Mouse (Mus musculus) intestine, embryonic 16.5 days (tissue): ENCODE measurements around the gene Ina. TPM values are rescaled to one million over a fixed set of nuclear protein-coding genes. Genes with fewer than 3 reads are reported as not detected.
A peak's percentile ranks its signal among the peaks of the same experiment; 100 is the strongest.

ENCODE experiments used
- ATAC-seq: fragments of 200-750 bp; cut with Nextera tagmentation; 2 replicates; pipeline ENCODE4 v1.8.0; 2017; ENCODE audit warnings: moderate TSS enrichment, moderate library complexity
- H3K27ac ChIP-seq: fragments of 300-500 bp; sonication (generic); 2 replicates; pipeline ENCODE4 v1.5.1; 2014; ENCODE audit warnings: mild to moderate bottlenecking, low read length
- H3K27me3 ChIP-seq: fragments of 300-500 bp; sonication (generic); replicated peaks from 2 replicates; pipeline ENCODE4 v1.6.1; 2014; ENCODE audit warnings: low read length, control low read depth, mixed read lengths; ENCODE audit not compliant: control insufficient read depth, insufficient read depth
- H3K36me3 ChIP-seq: fragments of 300-500 bp; sonication (generic); 2 replicates; pipeline ENCODE4 v1.6.1; 2014; ENCODE audit warnings: low read length, control low read depth; ENCODE audit not compliant: control insufficient read depth, insufficient read depth
- H3K4me1 ChIP-seq: fragments of 300-500 bp; sonication (generic); 2 replicates; pipeline ENCODE4 v1.6.1; 2014; ENCODE audit warnings: low read length, control low read depth, mixed read lengths; ENCODE audit not compliant: control insufficient read depth, insufficient read depth
- H3K4me2 ChIP-seq: fragments of 300-500 bp; sonication (generic); 2 replicates; pipeline ENCODE4 v1.6.1; 2014; ENCODE audit warnings: low read depth, low read length, control low read depth
- H3K4me3 ChIP-seq: fragments of 300-500 bp; sonication (generic); 2 replicates; pipeline ENCODE4 v1.5.1; 2014; ENCODE audit warnings: mild to moderate bottlenecking, low read length
- H3K9ac ChIP-seq: fragments of 300-500 bp; sonication (generic); 2 replicates; pipeline ENCODE4 v1.6.1; 2014; ENCODE audit warnings: low read depth, low read length
- H3K9me3 ChIP-seq: fragments of 300-500 bp; sonication (generic); 2 replicates; pipeline ENCODE4 v1.6.1; 2016; ENCODE audit warnings: low read length, control low read depth; ENCODE audit not compliant: control insufficient read depth
- WGBS: fragments of 180-500 bp; shearing (Covaris S2); extraction: QIAGEN DNeasy Blood & Tissue Kit; methylation state at CpG from one replicate; pipeline ENCODE4 v1.1.7; 2014; 5-methylcytosine and 5-hydroxymethylcytosine counted together
- polyA plus RNA-seq: library from polyadenylated mRNA; unstranded; fragments of >200 nt; fragmentation: Nextera tagmentation; extraction: Ambion mirVana; gene quantifications from 2 replicates; pipeline ENCODE4 v1.2.1, GENCODE M21; 2015

Ina gene
- polyA plus RNA-seq, 1 experiment from 2014 or later: 5.6 TPM

DNA sequence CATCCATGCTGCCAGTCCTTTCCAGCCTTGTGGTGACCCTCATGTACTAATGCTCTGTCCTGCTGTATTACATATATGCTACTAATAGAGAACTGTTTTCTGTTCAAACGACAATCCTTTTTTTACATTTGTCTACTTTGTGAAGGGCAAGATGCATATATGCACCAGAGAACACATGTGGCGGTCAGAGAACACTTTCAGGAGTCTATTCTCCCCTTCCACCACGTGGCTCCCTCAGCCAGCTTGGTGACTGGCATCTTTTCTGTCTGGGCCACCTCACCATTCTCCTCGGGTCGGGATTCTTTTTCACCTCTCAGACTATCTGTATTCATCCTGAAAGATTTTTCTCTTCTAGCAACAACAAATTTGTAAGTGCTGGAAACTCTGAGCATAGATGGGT lies 8.6 kb upstream of the Ina start:
- ATAC-seq: no peak
- WGBS: 58% methylated on average over 5 of the region's 5 CpGs

DNA sequence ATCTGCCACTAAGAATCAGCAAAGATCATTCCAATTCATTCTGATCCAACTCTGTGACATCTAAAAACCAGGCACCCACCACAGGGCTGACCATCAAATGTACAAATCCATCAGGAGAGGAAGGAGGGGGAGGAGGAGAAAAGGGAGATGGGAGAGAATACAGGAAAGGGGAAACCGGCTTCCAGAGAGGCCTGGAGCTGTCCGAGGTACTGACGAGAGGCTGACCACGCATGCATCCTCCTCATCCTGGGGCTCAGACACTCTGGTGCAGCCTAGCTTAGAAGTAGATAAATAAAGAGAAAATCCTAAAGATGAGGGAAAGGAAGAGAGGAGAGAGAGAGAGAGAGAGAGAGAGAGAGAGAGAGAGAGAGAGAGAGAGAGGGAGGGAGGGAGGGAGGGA lies 8.2 kb upstream of the Ina start:
- no peak overlapping the region for H3K4me3 ChIP-seq
- H3K36me3 ChIP-seq: no peaks in the 10 kb centered on the region
- no peaks in the 10 kb centered on the region for H3K4me1 ChIP-seq
- no peak overlapping the region for H3K27ac ChIP-seq
- no peak overlapping the region for H3K4me2 ChIP-seq
- WGBS: 0% methylated on average over 4 of the region's 4 CpGs
- H3K9ac ChIP-seq: no peak overlapping the region
- H3K27me3 ChIP-seq: no peaks in the 10 kb centered on the region
- 0 out of 2 replicates have a peak, but pooled peaks cover 3% of the 10 kb centered on the region for H3K9me3 ChIP-seq
- ATAC-seq: no peak

More for the DNA sequence above, 8.6 kb upstream of the Ina start:
- H3K27ac ChIP-seq: no peak overlapping the region
- no peak overlapping the region for H3K4me2 ChIP-seq
- H3K36me3 ChIP-seq: no peaks in the 10 kb centered on the region
- H3K9me3 ChIP-seq: 0 out of 2 replicates have a peak, but pooled peaks cover 3% of the 10 kb centered on the region
- H3K4me1 ChIP-seq: no peaks in the 10 kb centered on the region
- no peak overlapping the region for H3K9ac ChIP-seq
- H3K27me3 ChIP-seq: no peaks in the 10 kb centered on the region
- no peak overlapping the region for H3K4me3 ChIP-seq

DNA sequence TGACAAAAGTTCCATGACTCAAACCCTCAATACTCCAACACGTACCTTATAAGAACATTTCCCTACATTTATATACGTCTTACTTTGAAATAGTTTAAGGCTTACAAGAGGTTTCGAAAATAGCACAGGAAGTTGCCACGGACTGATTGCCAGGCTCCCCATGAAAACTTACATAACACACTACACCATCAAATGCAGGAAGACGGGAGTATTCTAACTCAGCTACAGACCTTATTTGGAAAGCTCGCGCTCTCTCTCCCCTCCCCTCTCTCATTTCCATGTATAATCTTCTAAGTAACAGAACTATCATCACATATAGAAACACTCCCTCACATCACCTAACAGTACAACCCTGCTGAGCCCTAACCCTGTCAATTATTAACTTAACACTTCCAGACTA lies 5.1 kb upstream of the Ina start:
- no peak for ATAC-seq
- 0 out of 2 replicates have a peak, but pooled peaks cover 3% of the 10 kb centered on the region for H3K9me3 ChIP-seq
- H3K27me3 ChIP-seq: peaks cover 24% of the 10 kb centered on the region
- no peak overlapping the region for H3K27ac ChIP-seq
- H3K4me2 ChIP-seq: no peak overlapping the region
- peaks cover 2% of the 10 kb centered on the region for H3K4me1 ChIP-seq
- no peaks in the 10 kb centered on the region for H3K36me3 ChIP-seq
- no peak overlapping the region for H3K4me3 ChIP-seq
- whole genome bisulfite sequencing: 81% methylated on average over 7 of the region's 7 CpGs
- no peak overlapping the region for H3K9ac ChIP-seq

DNA sequence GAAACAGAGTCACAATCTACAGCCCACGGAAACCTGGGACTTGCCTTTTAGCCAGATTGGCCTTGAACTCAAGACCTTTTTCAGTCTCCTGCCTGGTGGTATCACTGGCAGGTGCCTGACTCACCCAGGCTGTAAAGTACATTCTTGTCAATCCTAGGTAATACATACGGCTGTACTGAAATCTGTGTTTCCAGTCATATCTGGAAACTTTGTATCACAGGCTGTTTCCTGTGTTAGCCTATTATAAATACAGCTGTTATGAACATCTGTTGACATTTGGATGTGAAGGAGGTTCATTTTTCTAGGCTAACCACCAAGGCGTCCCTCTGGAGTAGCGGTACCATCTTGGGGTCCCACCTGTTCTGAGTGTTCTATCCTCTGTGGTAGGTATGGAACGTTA lies 4.6 kb upstream of the Ina start:
- Histone ChIP-seq H3K4me3 (no peak overlapping the region), H3K9me3 (0 out of 2 replicates have a peak, but pooled peaks cover 3% of the 10 kb centered on the region), H3K9ac (no peak overlapping the region), H3K4me1 (peaks cover 7% of the 10 kb centered on the region), H3K27ac (no peak overlapping the region), H3K4me2 (no peak overlapping the region), H3K36me3 (no peaks in the 10 kb centered on the region), H3K27me3 (peaks cover 29% of the 10 kb centered on the region)
- no peak for ATAC-seq
- 72% methylated on average over 5 of the region's 5 CpGs for WGBS

DNA sequence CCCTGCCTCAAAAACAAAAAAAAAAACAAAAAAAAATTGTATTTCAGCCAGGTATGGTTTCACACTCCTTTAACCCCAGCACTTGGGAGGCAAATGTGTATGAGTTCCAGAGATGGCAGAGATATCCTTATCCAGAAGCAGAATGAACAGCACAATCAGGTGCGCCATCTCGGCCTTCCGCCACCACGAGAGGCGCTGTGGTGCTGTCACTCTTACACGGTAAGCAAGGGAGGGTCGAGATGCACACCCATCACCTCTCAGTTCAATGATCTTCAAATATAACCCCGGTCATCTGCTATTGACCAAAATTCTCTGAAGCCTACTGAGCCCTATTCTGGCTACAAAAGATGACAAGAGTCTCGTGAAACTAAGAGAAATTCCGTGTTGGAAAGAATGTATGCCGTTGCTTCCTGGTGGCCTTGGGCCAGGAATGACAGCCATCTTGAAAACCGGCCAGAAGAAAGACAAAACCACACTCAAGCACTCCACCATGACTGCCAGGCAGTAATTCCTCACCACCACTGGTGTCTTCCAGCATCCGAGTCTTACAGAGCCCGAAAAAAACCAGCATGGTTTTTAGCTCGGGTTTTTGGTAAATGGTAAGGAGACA lies 1.9 kb upstream of the Ina start:
- ATAC-seq: no peak
- no peak overlapping the region for H3K4me2 ChIP-seq
- no peak overlapping the region for H3K9ac ChIP-seq
- H3K4me1 ChIP-seq: peaks cover 13% of the 10 kb centered on the region
- H3K9me3 ChIP-seq: 0 out of 2 replicates have a peak, but pooled peaks cover 3% of the 10 kb centered on the region
- H3K36me3 ChIP-seq: no peaks in the 10 kb centered on the region
- no peak overlapping the region for H3K27ac ChIP-seq
- peaks cover 43% of the 10 kb centered on the region for H3K27me3 ChIP-seq
- WGBS: 90% methylated on average over 15 of the region's 15 CpGs
- no peak overlapping the region for H3K4me3 ChIP-seq

DNA sequence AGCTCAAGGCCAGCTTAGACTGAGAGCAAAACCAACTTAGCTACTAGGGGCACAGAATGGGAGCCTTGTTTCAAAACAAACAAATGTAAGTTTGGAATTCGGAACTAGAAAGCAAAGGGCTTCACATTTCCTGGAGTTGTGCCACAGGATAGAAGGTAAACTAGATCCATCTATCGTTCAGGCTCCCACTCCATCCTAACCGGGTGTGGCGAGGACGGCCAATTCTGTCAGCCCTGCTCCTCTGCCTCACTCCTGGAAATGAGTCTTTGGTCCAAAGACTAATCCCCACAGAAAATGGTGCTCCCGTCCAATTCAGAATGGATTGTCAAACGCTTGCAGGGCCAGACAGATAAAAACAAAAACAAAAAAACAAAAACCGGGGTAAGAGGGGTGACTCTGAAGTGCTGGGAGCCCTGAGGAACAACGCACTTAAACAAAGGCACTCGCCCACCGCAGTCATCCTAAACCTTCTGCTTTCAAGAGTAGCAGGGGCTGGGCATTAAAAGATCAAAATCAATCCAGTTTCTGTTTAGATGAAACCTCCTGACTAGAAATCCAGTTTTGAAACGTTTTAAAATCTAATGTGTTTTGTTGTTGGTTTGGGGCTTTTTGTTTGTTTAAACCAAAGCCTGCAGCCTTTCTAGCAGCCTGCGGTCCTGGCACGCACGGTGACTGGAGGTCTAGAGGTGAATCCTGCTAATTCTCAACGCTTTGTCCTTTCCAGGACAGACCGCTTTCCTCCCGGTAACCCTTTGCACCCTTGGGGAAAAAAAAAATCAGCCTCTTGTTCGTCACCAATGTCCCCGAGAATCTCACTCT lies 949 bp upstream of the Ina start:
- no peak overlapping the region for H3K27ac ChIP-seq
- H3K9me3 ChIP-seq: no peaks in the 10 kb centered on the region
- H3K4me3 ChIP-seq: peak overlapping the region; percentile 51; the same call in 1 of the 2 replicates
- H3K4me2 ChIP-seq: no peak overlapping the region
- peaks cover 13% of the 10 kb centered on the region for H3K4me1 ChIP-seq
- 14% methylated on average over 20 of the region's 20 CpGs for WGBS
- no peak overlapping the region for H3K9ac ChIP-seq
- no peak for ATAC-seq
- H3K27me3 ChIP-seq: peaks cover 51% of the 10 kb centered on the region
- H3K36me3 ChIP-seq: no peaks in the 10 kb centered on the region

DNA sequence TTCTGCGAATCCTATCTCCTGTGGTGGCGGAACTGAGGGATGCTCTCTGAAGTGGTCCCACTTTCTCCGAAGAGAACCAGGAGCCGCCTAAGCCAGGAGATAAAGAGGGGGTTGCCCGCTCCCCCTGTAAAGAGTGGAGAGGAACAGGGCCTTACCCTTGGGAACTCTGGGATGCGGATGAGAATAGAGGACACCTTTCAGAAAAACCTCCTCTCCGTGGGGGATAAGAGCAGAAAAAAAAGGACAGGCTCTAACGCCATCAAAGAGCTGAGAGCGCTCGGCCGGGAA lies 395 bp upstream of the Ina start:
- 1% methylated on average over 11 of the region's 11 CpGs for WGBS
- Histone ChIP-seq H3K27ac (no peak overlapping the region), H3K4me3 (peak overlapping the region; percentile 51), H3K36me3 (no peaks in the 10 kb centered on the region), H3K9me3 (no peaks in the 10 kb centered on the region), H3K4me2 (peak overlapping the region; percentile 89), H3K4me1 (peaks cover 13% of the 10 kb centered on the region), H3K27me3 (peaks cover 51% of the 10 kb centered on the region), H3K9ac (no peak overlapping the region)
- ATAC-seq: no peak

DNA sequence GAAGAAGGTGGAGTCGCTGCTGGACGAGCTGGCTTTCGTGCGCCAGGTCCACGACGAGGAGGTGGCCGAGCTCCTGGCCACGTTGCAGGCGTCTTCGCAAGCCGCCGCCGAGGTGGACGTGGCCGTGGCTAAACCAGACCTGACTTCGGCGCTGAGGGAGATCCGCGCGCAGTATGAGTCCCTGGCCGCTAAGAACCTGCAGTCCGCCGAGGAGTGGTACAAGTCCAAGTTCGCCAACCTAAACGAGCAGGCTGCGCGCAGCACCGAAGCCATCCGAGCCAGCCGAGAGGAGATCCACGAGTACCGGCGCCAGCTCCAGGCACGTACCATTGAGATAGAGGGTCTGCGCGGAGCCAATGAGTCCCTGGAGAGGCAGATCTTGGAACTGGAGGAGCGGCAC lies 898 bp downstream of the Ina start:
- Histone ChIP-seq H3K9ac (no peak overlapping the region), H3K27ac (no peak overlapping the region), H3K9me3 (no peaks in the 10 kb centered on the region), H3K36me3 (no peaks in the 10 kb centered on the region), H3K4me2 (peak overlapping the region; percentile 89), H3K4me3 (peak overlapping the region; percentile 51), H3K27me3 (peaks cover 51% of the 10 kb centered on the region), H3K4me1 (peaks cover 13% of the 10 kb centered on the region)
- WGBS: 2% methylated on average over 37 of the region's 37 CpGs
- peak; percentile 36 for ATAC-seq

DNA sequence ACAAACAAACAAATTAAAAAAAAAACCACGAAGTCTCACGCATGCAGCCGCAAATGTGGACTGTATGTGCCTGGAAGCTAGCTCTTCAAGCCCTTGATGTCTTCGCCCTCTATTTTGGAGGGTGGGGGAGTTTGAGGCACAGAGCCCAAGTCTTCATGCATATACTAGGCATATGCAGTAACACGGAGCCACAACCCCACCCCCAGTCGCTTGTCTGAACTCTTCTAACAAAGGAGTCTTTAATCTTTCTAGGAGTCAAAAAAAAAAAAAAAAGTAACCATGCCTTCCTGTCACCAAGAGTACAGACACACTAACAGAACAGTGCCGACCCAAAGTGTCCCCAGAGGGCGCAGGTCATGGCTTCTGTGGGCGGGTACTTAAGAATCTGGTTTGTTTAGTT lies 1.5 kb downstream of the Ina start:
- WGBS: 5% methylated on average over 9 of the region's 9 CpGs
- ATAC-seq: no peak
- no peaks in the 10 kb centered on the region for H3K36me3 ChIP-seq
- H3K9ac ChIP-seq: no peak overlapping the region
- no peak overlapping the region for H3K4me2 ChIP-seq
- H3K4me3 ChIP-seq: peak overlapping the region; percentile 51; the same call in 1 of the 2 replicates
- peaks cover 51% of the 10 kb centered on the region for H3K27me3 ChIP-seq
- no peak overlapping the region for H3K27ac ChIP-seq
- H3K9me3 ChIP-seq: no peaks in the 10 kb centered on the region
- H3K4me1 ChIP-seq: peaks cover 13% of the 10 kb centered on the region
